Mouse (Mus musculus) small intestine, adult 2 months (tissue): ENCODE data around the gene Dll1.

Source experiments
- CTCF ChIP-seq: fragments of 200-500 bp; IDR thresholded peaks from 2 replicates; pipeline ENCODE4 v1.5.1; 2012; ENCODE audit warnings: low read depth, mild to moderate bottlenecking, control low read depth, inconsistent platforms, low read length, moderate library complexity, mixed read lengths; ENCODE audit not compliant: insufficient replicate concordance, insufficient read length; ENCODE audit errors: extremely low read depth
- POLR2A ChIP-seq: fragments of 200-500 bp; IDR thresholded peaks from 2 replicates; pipeline ENCODE4 v1.6.1; 2012; ENCODE audit warnings: low read depth, mild to moderate bottlenecking, control low read depth, inconsistent platforms, low read length, moderate library complexity

DNA sequence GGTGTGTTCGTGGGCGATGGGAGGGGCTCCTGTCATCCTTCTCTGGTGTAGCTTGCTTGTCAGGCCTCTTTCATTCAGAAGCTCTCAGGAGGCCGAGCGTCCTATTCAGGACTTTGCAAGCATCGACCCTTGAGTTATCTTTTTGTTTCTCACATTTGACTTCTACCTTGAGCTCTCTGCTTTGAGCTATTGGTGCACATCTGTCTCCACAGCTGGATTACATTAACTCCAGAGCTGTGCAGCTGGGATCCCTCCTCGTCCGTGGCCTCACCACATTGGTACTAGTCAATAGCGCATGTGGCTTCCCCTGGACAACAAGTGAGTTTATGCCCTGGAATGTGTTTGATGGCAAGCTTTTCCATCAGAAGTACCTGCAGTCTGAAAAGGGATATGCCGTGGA is 46.0 kb upstream of the Dll1 start:
- TF ChIP-seq CTCF (no peak), POLR2A (no peak)
